Mouse (Mus musculus) neural tube, embryonic 10.5 days (tissue): ENCODE results near the gene Tanc1.

Source experiments
- DNase-seq: peaks from one replicate; pipeline ENCODE4 v3.0.0-alpha.2; 2017; ENCODE audit warnings: low spot score; ENCODE audit errors: extremely low spot score

The Tanc1 gene

GRCm38 (mm10) chr2:59612733-59613473 lies 1.1 kb downstream of the Tanc1 start:
- DNase-seq, result peak; percentile 60

- DNase-seq, result no peak
These were observed 1.7 kb downstream of the Tanc1 start for GRCm38 (mm10) chr2:59613474-59614019.

DNA sequence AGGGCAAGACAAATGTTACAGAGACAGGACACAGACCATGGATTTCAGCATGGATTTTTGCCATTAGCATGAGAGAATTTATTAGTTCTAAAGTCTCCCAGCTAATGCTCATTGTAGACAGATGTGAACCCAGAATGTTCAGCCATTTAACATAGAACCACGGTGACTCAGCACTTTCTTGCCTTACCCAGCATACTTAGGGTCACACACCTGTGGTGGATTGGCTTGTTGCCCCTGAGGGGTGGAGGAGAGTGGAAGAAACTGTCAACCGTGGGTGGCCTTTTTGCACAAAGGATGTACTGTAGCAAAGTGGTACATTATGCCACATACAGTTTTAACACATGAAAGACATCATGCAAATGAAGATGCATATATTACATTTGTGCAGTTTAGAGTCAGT lies 5.0 kb downstream of the Tanc1 start:
- no peak for DNase-seq

- DNase-seq, result no peak
These were observed 7.2 kb downstream of the Tanc1 start for GRCm38 (mm10) chr2:59618996-59619395.

DNA sequence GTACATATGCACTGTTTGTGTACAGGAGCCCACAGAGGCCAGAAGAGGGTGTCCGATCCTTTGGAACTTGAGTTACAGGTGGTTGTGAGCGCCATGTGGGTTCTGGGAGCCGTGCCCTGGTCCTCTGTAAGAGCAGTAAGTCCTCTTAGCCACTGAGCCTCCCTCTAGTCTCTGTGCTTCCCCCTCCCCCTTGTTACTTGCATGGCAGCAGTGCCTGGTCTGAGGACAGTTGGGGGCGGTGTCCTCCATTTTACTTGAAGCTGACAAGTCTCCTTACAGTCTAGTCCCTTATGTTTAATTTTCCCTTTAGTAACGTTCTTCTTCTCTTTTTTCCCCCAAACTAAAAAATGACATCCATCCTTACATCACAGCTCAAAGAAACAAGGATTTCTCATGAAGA lies 8.8 kb downstream of the Tanc1 start:
- no peak for DNase-seq

DNA sequence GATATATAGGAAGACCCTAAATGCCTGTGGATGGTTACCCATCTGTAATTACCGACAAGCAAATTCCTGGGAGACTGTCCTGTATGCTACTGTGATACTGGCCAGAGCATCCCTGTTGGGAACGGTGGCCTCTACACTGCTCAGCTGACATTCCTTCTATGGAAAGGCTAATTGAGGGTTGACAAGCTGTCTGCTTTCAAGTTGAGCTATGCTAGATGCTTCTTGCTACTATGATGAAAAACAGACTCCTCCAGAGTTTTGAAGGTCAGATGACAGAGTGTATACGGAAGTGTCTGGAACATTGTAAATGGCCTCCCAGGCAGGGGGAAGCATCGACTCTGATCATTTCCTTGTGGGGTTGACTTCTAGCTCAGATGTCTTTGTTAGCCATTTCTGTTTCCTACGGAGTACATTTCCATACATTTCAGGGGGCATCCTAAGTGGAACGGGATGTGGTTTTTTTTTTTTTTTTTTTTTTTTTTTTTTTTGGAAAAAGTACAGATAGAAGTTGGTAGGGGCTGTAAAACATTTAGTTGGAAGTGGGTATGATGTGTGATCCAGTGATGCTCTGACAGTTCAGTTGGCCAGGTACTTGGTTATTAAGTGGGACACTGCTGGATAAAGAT lies 10.8 kb downstream of the Tanc1 start:
- DNase-seq, result no peak

GRCm38 (mm10) chr2:59623858-59624257 lies 12.0 kb downstream of the Tanc1 start:
- DNase-seq, result no peak

- no peak for DNase-seq
These were observed 13.6 kb downstream of the Tanc1 start for GRCm38 (mm10) chr2:59625416-59625815.

DNA sequence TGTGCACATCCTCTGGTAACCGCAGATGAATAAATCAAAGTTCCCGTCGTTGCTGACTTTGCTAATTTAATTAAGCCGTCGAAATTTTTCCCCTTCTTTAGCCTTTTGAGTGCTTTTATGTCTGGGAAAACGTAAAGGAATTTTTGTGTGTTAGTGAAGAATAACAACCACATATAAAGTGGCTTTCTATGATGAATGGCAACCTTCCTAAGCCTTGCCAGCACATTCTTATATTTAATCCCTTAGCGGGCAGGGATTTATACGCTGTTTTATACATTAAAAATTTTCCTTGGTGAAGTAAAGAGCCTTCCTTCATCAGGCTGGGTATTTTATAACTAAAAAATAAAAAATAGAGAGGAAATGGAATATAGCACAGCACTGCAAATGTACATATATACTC lies 14.1 kb downstream of the Tanc1 start:
- no peak for DNase-seq

DNA sequence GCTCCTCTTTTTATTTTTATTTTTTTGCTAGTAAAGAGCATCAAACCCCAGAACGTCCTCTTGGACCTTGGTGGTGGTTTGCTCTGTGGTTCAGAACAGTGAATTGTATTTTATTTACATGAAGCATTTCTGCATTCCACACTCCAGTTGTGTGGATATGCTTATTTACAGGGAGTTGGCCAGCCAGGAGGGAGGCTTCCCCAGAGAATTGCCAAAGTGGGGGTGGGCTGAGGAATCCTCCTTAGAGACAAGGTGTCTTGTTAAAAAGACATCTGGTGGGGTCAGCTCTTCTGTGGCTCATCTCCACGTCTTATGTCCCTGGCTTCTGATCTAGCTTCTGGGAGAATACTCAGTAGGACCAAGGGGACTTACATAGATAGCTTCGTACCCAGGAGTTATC lies 14.6 kb downstream of the Tanc1 start:
- no peak for DNase-seq

- DNase-seq, result no peak
These were observed 15.7 kb downstream of the Tanc1 start for GRCm38 (mm10) chr2:59627502-59627901.

DNA sequence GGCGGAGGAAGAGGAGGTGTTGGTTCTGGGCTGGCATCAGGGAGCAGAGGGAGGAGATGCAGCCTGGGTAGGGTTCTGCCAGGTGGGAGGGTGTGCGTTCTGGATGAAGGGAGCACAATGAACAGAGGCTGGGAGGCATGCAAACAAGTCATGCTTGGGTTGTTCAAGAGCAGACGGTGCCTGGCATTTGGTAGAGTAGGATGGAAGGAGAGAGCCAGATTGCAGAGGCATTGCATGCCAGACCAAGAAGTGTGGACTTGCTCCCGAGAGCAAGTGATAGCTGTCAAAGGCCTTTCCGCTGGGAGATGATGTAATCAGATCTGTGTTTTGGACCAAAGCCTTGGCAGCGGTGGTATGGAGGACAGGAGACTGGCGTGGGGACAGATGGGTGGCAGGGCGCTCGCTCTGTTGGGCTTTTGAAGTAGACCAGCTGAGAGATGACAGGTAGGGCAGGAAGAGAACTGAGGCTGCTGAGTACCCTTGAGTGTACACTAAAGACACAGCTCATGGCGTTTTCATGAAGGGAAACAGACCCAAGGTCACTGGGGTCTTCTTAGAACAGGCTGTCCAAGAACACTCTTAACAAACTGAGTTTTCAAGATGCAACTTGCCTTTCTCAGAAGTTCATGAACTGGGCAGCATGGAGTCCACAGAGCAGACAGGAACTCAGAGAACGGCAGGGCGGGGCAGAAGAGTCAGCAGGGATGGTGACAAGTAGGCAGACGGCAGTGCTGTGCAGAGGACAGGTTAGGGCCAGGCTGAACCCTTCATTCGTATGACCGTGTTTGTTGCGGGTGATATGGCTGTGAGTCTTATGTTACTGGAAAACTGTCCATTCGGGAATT lies 16.4 kb downstream of the Tanc1 start:
- no peak for DNase-seq

DNA sequence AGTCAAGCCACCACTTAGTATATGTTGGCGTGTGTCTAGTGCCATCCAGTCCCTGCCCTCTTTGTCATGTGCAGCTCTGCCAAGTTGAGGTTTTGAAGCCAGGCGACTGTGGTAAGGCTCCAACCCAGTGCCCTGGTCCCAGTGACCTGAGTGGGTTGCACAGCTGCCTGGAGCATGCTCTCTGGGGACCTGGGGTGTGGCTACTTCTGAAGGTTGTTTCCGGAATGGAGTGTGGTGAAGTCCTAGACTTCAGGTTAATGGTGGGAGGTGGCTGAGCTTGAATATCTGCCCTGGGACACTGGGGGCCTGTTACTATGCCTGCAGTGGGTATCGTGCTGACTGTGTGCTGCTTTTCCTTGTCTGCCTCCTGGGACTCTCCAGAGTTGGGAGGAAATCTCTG lies 18.0 kb downstream of the Tanc1 start:
- DNase-seq, result no peak

GRCm38 (mm10) chr2:59631406-59631805 lies 19.6 kb downstream of the Tanc1 start:
- no peak for DNase-seq

GRCm38 (mm10) chr2:59633761-59634430 lies 22.1 kb downstream of the Tanc1 start:
- no peak for DNase-seq

- no peak for DNase-seq
These were observed 25.4 kb downstream of the Tanc1 start for GRCm38 (mm10) chr2:59637040-59637785.

- no peak for DNase-seq
These were observed 30.9 kb downstream of the Tanc1 start for GRCm38 (mm10) chr2:59642722-59643121.

- DNase-seq, result no peak
These were observed 33.0 kb downstream of the Tanc1 start for GRCm38 (mm10) chr2:59644816-59645215.

- no peak for DNase-seq
These were observed 33.7 kb downstream of the Tanc1 start for GRCm38 (mm10) chr2:59645515-59645914.

DNA sequence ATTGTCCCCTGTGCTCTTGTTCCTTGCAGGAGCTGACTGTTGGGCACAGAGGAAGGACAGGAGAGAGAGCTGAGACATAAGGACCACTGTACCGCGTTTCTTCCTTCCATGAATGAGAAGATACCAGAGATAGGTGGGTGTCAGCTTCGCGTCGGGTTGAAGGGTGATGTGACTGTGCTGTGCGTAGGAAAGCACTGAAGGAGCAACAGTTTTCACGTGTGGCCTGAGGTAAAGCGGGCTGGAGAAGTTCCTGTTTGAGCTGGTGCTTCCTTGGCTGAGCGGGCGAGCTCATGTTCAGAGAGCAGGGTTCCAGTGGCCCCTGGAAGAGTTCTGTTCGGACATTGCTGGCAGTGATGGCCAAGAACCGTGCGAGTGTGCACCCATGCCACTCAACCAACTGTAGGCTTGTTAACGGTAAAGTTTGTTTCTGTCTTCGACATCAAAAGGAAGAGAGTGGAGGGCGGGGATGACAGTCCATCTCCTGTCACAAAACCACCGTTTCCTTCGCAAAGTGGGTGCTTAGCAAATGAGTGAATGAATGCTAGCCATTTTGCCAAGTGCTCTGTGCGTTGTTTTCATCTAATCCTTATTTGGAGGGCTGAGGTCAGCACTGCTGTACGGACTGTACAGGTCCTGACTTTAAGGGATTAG lies 35.0 kb downstream of the Tanc1 start:
- no peak for DNase-seq
